Mouse (Mus musculus) liver, postnatal 0 days (tissue): Measurements from ENCODE around the gene Rab10.

ENCODE experiments used
- CTCF ChIP-seq: sonication (generic); IDR thresholded peaks from 2 replicates; pipeline ENCODE4 v1.5.1; 2016; ENCODE audit warnings: antibody characterized with exemption, low read depth
- EP300 ChIP-seq: IDR thresholded peaks from 2 replicates; pipeline ENCODE4 v1.6.1; 2016; ENCODE audit warnings: antibody characterized with exemption, low read depth, mild to moderate bottlenecking

GRCm38 (mm10) chr12:3355068-3355467, 45.3 kb upstream of the Rab10 start:
- TF ChIP-seq CTCF (no peak), EP300 (no peak)
